Mouse (Mus musculus) testis, adult 2 months (tissue): ENCODE measurements at regions not wholly inside any gene's neighbourhood (a gene's known extent, or its start where the extent isn't known, plus 50 kb on each side); places are given as distances from the start of the nearest gene placed in this dataset.

Experiments
- CTCF ChIP-seq: fragments of 200-500 bp; IDR thresholded peaks from 2 replicates; pipeline ENCODE4 v1.5.1; 2012; ENCODE audit warnings: low read depth, mild to moderate bottlenecking, inconsistent platforms, low read length, moderate library complexity; ENCODE audit not compliant: control insufficient read depth, insufficient read depth, insufficient replicate concordance
- POLR2A ChIP-seq: fragments of 200-500 bp; IDR thresholded peaks from 2 replicates; pipeline ENCODE4 v1.6.1; 2012; ENCODE audit warnings: low read depth, mild to moderate bottlenecking, inconsistent platforms, low read length, moderate library complexity; ENCODE audit not compliant: control insufficient read depth

DNA sequence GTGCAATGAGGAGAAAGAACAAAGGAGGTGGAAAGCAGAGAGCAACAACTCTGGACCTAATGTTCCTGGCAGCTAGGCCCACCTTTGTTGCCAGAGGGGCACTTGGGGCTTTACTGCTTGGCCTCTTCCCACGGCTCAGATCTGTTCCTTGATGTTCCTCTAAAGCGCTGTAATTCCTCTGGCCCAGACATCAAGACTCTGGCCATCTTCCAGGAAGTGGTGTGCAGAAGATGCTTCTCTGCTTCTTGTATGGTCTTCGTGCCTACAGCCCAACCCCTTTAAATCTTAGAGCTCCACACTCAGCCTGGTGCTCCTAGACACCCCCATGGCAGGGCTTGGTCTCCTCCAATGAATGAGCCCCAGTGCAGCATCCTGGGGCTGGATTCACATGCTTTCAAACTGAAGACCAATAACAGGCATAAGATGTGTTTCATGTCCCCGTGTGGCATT is 60.7 kb downstream of the Tex35 start:
- TF ChIP-seq CTCF = no peak
- no peak for TF ChIP-seq POLR2A
